Mouse (Mus musculus) intestine, postnatal 0 days (tissue): ENCODE results near the gene 1700028P14Rik. TPM values are rescaled to one million over a fixed set of nuclear protein-coding genes. Genes with fewer than 3 reads are reported as not detected.
A peak's percentile ranks its signal among the peaks of the same experiment; 100 is the strongest.
"Not testable (repeated sequence)": the region's sequence is repeated elsewhere in the genome, so short reads cannot be mapped to it uniquely, and the experiment has no call there.

Experiments used
- ATAC-seq: fragments of 200-750 bp; cut with Nextera tagmentation; 2 replicates; pipeline ENCODE4 v1.8.0; 2017; ENCODE audit warnings: mild to moderate bottlenecking, moderate TSS enrichment, moderate library complexity
- H3K27ac ChIP-seq: fragments of 300-500 bp; sonication (generic); 2 replicates; pipeline ENCODE4 v1.5.1; 2014; ENCODE audit warnings: mild to moderate bottlenecking, low read depth, low read length, moderate library complexity
- H3K27me3 ChIP-seq: fragments of 300-500 bp; sonication (generic); replicated peaks from 2 replicates; pipeline ENCODE4 v1.6.1; 2014; ENCODE audit warnings: low read length, mixed read lengths; ENCODE audit not compliant: control insufficient read depth, insufficient read depth
- H3K36me3 ChIP-seq: fragments of 300-500 bp; sonication (generic); 2 replicates; pipeline ENCODE4 v1.6.1; 2014; ENCODE audit warnings: mild to moderate bottlenecking, moderate library complexity; ENCODE audit not compliant: control insufficient read depth, insufficient read depth
- H3K4me1 ChIP-seq: fragments of 300-500 bp; sonication (generic); replicated peaks from 2 replicates; pipeline ENCODE4 v1.6.1; 2014; ENCODE audit warnings: antibody characterized with exemption, low read length, mixed read lengths; ENCODE audit not compliant: control insufficient read depth, insufficient read depth
- H3K4me2 ChIP-seq: fragments of 300-500 bp; sonication (generic); replicated peaks from 2 replicates; pipeline ENCODE4 v1.6.1; 2014; ENCODE audit warnings: low read depth, mild to moderate bottlenecking, moderate library complexity
- H3K4me3 ChIP-seq: fragments of 300-500 bp; sonication (generic); 2 replicates; pipeline ENCODE4 v1.5.1; 2014; ENCODE audit warnings: low read depth, low read length
- H3K9ac ChIP-seq: fragments of 300-500 bp; sonication (generic); 2 replicates; pipeline ENCODE4 v1.6.1; 2014; ENCODE audit warnings: mild to moderate bottlenecking, low read depth, low read length
- H3K9me3 ChIP-seq: fragments of 300-500 bp; sonication (generic); 2 replicates; pipeline ENCODE4 v1.6.1; 2016; ENCODE audit warnings: mixed run types; ENCODE audit not compliant: control insufficient read depth
- CTCF ChIP-seq: sonication (generic); IDR thresholded peaks from 2 replicates; pipeline ENCODE4 v1.5.1; 2016; ENCODE audit warnings: low read depth, mild to moderate bottlenecking, control low read depth, antibody characterized with exemption, moderate library complexity
- WGBS: fragments of 180-500 bp; shearing (Covaris S2); extraction: QIAGEN DNeasy Blood & Tissue Kit; methylation state at CpG from one replicate; pipeline ENCODE4 v1.1.7; 2014; 5-methylcytosine and 5-hydroxymethylcytosine counted together
- polyA plus RNA-seq: library from polyadenylated mRNA; unstranded; fragments of >200 nt; fragmentation: Nextera tagmentation; extraction: Ambion mirVana; gene quantifications from 2 replicates; pipeline ENCODE4 v1.2.1, GENCODE M21; 2015

Gene 1700028P14Rik
- polyA plus RNA-seq, 1 experiment from 2014 or later: 0.66 TPM

DNA sequence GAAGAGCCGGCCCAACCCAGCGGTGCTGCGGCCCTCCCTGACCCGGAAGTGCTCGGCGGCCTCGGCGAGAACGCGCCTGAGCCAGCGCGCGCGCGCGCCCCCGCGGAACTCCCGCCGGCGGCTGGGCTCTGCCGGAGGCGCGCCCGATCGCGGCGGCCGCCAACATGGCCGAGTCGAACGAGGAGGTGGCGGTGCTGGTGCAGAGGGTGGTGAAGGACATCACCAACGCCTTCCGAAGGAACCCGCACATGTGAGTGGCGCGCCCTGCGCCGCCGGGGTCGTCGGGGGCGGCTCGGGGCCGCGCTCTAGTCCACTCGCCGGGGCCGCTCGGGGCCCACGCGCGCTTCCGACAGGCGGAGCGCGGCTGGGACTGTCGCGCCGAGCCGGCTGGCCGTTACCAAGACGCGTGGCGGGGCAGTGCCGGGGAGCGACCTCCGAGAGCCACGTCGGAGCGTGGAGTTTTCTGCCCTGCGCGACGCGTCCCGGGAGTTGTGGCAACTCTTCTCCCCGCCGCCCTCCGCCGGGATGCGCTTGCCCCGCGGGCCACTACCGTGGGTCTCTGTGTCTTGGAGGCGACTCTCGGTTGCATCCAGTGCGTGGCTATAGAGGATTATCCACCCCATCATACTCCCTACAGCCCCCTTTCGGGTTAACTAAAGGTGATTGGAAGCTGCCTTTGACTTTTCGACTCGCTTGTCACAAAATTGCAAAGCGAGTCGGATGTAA lies 34.8 kb upstream of the 1700028P14Rik start, which contains the start of gene Ptar1:
TSS of gene Ptar1 (plus strand) at position 134 of the 726 bp plus-strand sequence.
- TF ChIP-seq CTCF: no peak
- Histone ChIP-seq H3K9me3 (no peaks in the 10 kb centered on the region), H3K36me3 (no peaks in the 10 kb centered on the region), H3K27me3 (no peaks in the 10 kb centered on the region), H3K27ac (peak within 1 kb of the TSS; percentile 76), H3K4me1 (0 out of 2 replicates have a peak, but pooled peaks cover 4% of the 10 kb centered on the region), H3K4me3 (peak within 1 kb of the TSS; percentile 79), H3K4me2 (peak within 1 kb of the TSS; percentile 88), H3K9ac (peak within 1 kb of the TSS; percentile 80)
- peak; percentile 98 for ATAC-seq
- under 1% methylated on average over 70 of the region's 93 CpGs for WGBS

DNA sequence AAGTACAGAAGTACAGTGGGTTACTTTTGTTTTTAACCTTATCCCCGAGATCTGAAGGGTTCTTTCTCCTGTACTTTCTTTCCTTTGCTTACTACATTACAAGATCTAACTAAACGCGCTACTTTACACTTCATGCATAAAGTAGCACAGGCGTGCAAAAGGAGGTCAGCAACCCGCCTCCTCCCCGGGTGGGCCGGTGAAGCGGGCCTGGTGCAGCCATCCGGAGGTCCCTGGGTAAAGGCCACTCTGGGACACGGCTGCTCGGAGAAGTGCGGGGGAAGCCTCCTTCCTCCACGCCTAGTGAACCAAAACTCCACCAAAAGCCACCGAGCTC lies 34.3 kb upstream of the 1700028P14Rik start:
- Histone ChIP-seq H3K4me1 (0 out of 2 replicates have a peak, but pooled peaks cover 4% of the 10 kb centered on the region), H3K27me3 (no peaks in the 10 kb centered on the region), H3K9ac (peak overlapping the region; percentile 80), H3K27ac (peak overlapping the region; percentile 76), H3K4me3 (peak overlapping the region; percentile 79), H3K36me3 (no peaks in the 10 kb centered on the region), H3K4me2 (peak overlapping the region; percentile 88), H3K9me3 (no peaks in the 10 kb centered on the region)
- ATAC-seq: no peak; the same call in 1 of the 2 replicates
- under 1% methylated on average over 14 of the region's 14 CpGs for WGBS
- no peak for TF ChIP-seq CTCF

DNA sequence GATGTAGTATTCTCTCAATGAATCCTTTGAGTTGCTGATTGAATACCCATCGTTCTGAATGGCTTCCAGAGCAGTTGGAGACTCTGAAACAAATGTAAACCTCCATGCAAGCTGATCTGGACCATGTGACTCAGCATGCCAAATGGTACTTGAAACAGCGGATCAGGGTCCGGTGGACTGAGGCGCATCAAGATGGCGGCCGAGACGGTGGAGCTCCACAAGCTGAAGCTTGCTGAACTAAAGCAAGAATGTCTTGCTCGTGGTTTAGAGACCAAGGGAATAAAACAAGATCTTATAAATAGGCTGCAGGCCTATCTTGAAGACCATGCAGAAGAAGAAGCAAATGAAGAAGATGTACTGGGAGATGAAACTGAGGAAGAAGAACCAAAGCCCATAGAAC lies 23.0 kb upstream of the 1700028P14Rik start:
- not testable (repeated sequence) for H3K27ac ChIP-seq, ATAC-seq, H3K9me3 ChIP-seq, H3K27me3 ChIP-seq, H3K4me2 ChIP-seq, H3K4me1 ChIP-seq, H3K9ac ChIP-seq, H3K4me3 ChIP-seq, H3K36me3 ChIP-seq
- WGBS: 92% methylated on average over 8 of the region's 8 CpGs

DNA sequence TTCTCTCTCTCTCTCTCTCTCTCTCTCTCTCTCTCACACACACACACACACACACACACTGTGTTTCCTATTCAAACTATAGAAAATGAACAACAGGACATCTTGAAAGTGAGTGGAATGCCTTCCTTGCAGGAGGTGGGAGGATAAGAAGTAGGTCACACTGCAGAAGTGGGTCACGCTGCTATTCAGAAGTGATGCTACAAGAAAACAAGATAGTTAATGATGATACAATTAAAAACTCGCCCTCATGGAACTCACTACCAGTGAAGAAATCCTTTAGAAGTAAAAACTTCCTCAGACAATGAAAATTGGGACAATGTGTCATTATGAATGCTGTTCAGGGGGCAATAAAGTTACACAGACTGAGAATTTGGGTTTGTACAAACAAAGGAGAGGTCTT lies 20.4 kb upstream of the 1700028P14Rik start:
- Histone ChIP-seq H3K27ac (no peak overlapping the region), H3K9me3 (no peaks in the 10 kb centered on the region), H3K36me3 (no peaks in the 10 kb centered on the region), H3K4me1 (no peaks in the 10 kb centered on the region), H3K4me2 (no peak overlapping the region), H3K27me3 (no peaks in the 10 kb centered on the region), H3K4me3 (no peak overlapping the region), H3K9ac (no peak overlapping the region)
- no peak for ATAC-seq
- WGBS: 63% methylated on average over 2 of the region's 2 CpGs
- TF ChIP-seq CTCF: no peak

DNA sequence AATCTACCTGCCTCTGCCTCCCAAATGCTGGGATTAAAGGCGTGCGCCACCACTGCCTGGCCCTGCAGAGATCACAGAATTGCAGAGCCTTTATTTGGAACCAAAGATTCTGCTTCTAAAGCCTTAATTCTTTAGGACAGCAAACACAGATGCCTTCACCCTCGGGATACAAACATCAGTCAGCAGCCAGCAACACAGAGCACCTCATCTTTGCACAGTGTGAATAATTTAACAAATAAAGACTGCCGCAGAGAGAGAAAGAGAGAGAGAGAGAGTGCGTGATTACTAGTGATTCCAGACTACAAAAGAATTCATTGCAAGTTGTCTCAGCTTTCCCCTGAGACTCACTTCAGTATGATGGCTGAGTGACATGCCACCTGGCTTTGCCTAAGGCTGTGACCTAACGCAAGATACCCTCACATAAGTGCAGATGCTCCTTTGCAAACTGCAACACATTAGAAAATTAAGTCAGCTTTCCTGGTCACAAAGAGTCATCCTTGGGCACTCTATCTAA lies 15.6 kb upstream of the 1700028P14Rik start:
- H3K4me3 ChIP-seq: no peak overlapping the region
- H3K9ac ChIP-seq: no peak overlapping the region
- 76% methylated on average over 6 of the region's 6 CpGs for WGBS
- no peak for TF ChIP-seq CTCF
- H3K4me1 ChIP-seq: no peaks in the 10 kb centered on the region
- H3K4me2 ChIP-seq: no peak overlapping the region
- no peaks in the 10 kb centered on the region for H3K27me3 ChIP-seq
- no peaks in the 10 kb centered on the region for H3K9me3 ChIP-seq
- no peaks in the 10 kb centered on the region for H3K36me3 ChIP-seq
- no peak overlapping the region for H3K27ac ChIP-seq
- ATAC-seq: no peak

DNA sequence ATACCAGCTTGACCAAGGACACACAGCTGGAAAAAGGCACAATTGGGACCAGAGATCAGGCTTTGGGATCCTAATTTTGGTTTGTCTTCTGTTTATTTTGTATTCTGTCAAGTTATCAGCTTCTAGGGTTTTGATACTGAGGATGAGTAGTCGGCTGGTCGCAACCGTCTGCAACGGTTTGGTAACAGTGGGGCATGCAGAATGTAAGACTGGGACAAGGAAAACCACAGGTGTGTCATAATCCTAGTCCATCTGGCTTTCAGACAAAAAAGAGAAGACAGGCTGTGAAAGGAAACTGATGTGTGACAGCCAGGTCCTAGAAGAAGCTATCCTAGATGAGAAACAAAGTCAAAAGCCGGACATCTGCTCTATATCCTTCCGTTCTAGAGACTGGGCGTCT lies 11.5 kb upstream of the 1700028P14Rik start:
- Histone ChIP-seq H3K27ac (no peak overlapping the region), H3K9me3 (no peaks in the 10 kb centered on the region), H3K4me2 (no peak overlapping the region), H3K4me3 (no peak overlapping the region), H3K4me1 (no peaks in the 10 kb centered on the region), H3K27me3 (no peaks in the 10 kb centered on the region), H3K36me3 (no peaks in the 10 kb centered on the region), H3K9ac (no peak overlapping the region)
- no peak for ATAC-seq
- no peak for TF ChIP-seq CTCF
- WGBS: 89% methylated on average over 7 of the region's 7 CpGs
